Mouse (Mus musculus): ENCODE results near the gene Haghl. TPM values are rescaled to one million over a fixed set of nuclear protein-coding genes. Genes with fewer than 3 reads are reported as not detected.

Haghl gene
- total RNA-seq (2021) = 10 to 100 TPM; 27.8 to 29.4 TPM

DNA sequence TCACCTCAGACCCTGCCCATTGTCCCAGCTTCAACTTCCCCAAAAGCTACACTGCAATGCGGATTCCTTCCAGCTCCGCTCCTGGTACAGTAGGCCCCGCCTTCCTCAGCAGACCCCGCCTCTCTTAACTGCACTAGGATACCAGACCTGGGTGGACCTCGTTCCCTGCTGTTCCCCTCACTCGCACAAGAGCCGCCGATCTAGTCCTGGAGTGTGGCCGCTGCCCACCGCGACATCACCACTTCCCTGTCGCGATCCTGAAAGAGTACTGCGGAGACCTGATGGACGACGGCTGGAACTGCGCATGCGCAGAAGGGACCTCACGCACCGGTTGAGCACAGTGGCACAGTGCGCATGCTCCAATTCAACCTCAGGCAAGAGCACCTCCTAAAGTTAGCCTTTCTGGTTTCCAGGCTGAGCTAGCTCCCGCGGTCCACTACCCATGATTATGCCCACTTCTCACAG lies at the start of gene Haghl:
TSS of gene Haghl (minus strand) at position 393 of the 465 bp plus-strand sequence.
- DNase-seq = peak; percentile 96

DNA sequence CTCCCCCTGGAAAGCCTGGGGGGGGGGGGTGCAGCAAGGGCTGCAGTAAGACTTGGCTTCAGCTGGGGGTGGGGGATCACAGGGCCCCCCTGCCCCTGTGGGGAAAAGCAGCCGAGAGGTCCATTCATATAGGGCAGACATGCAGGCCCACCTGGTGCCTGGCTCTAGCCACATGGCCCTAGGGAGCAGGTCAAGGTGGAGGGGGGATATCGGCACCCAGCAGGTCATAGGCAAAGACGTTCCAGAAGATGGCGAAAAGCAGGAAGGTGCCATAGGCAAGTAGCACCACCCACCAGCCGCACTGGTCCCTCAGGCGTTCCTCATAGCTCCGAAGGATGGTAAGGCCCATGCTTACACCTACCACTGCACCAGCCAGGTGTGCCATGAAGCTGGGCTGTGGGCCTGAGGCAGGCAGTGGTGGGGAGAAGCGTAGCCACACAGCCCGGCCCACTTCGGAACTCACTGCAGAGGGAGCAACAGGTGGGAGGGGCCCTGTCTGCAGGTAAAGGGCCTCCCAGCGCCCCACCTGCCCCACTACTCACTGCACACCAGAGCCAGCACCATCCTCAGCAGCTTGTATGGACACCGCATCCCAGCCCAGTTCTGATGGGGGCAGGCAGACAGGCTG lies 49.2 kb upstream of the Haghl start:
- DNase-seq = no peak

DNA sequence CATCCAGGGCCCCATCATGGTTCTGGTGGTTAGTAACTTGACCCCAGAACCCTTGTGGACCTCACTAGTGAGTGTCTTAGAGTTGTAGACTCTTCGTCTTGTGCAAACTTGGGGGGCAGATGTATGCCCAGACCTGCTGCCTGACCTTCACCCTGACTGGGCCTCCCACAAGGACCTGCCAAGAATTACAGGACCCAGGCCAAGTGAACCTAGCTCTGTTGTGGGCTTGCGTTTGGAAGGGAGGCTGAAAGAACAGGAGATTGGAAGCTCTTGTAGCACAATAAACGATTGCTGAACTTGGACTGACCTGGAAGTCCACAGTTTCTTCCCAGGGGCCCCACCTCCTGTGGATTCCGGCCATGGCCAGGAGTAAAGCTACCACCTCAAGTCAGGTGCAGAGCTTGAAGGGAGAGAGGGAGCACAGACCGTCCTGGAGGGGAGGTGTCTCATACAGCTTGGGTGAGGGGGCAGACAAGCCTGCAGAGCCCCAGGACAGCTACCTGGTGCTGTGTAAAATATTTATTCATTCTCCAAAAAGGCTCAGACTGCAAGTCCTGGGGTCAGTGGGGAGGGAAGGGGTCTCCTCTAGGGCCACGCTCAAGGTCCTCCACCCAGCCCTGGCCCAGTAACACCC lies 48.6 kb upstream of the Haghl start:
- peak; percentile 49 for DNase-seq

DNA sequence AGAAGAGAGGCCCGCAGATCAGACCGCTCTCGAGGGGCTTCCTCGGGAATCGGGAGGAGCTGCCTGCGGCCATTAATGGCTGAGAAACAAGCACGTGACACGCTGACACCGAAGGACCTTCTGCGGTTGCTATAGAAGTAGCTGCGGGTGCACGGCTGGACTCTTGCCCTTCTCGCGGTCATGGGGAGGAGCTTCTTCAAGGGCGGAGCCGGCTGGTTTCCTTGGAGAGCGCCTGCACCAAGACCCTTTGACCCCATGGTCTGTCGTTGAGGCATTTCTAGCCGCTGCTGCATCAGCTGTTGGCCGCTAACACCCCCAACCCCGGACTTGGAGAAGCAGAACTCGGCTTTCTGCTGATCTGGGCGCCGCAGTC lies 47.8 kb upstream of the Haghl start, which contains the start of gene Stub1:
TSS of gene Stub1 (minus strand) at position 114 of the 373 bp plus-strand sequence.
- peak; percentile 94 for DNase-seq

DNA sequence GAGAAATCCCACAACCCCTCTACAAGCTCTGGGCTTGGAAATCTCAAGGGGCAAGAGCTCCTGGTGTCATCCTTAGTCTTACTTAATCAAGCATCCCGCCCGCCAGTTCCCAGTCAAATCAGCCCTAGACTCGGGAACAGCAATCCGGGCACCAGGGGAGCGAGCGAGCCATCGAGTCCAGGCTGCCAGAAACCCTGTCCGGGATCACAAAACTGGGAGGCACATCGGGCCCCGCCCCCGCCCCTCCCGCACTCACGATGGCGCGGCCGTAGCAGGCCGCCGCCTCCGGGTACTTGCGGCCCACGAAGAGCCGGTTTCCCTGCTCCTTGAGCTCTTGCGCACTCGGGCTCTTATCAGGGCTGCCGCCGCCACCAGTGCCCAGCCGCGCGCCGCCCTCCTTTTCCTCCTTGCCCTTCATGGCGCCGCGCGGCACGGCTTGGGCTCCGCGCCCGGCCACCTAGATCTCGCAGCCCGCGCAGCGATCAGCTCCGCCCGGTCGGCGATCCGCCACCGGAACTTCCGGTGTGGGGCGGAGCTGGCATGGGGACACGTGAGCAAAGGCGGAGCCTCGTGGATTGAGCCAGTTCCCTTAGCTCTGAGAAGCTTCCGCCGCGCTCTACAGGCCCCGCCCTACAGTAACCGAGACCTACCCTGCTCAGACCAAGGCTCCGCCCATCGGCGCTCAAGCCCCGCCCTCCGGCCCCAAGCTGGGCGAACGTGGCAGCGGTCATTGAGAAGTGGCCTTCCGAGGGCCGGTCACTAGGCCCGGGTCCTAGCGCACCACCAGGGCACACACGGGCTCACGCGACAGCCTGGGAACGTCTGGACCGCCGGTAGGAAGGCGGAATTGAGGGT lies 47.2 kb upstream of the Haghl start:
- DNase-seq = peak; percentile 100

DNA sequence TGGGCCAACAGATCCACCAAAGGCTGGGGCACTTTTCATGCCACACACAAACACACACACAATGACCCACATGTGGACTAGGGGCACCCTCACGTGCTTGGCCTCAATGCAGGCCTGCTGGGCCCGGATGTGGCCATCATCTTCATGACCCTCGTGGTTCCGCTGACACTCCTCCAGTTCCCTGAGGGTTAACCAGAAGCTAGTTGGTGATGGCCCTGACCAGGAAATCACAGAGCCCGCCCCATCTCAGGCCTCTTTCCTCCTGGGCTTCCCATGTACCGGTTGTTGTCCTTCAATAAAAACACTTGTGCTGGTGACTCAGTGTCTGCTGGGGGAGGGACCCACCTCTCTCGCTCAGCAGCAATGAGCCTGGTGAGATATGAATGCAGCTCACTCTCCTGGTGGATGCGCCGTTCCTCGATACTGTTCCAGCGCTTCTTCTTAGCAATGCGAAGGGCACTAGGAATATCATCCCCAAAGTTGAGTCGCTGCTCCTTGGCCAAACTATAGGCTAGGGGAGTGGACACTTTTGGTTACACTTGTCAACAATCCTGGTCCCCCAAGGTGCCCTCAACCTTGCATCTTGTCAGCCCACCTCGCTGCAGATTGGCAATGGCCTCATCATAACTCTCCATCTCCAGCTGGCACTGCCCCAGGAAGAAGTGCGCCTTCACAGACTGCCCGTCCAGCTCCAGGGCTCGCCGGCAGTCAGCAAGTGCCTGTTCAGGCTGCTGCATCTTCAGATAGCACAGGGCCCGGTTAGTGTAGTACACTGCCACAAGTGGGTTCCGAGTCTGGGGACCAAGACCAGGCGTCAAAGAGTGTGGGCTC lies 46.2 kb upstream of the Haghl start:
- peak; percentile 47 for DNase-seq

DNA sequence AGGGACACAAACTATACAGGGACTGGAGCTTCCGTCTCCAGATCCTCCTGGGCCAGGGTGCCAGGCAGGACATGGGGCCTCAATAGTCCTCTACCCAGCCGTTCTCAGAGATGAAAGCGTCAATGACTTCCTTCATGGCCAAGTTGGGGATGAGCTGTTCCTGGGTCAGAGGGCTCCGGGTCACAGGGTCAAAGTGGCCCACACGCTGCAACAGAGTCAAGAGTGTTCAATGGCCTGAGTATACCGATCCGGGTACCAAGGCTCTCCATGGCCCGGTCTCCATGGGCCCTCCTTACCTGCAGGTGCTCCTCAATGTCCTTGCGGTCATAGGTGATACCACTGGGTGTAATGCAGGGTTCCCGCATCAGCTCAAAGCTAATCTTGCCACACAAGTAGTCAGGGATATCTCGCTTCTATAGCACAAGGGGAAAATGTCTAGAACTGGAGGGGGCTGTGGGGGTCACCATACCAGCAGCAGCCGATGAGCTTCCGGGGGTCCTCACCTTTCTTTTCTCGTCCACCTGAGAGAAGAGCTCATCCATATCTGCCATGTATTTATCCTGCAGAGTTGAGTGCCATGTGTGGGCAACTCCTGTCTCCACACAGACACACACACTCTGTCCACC lies 45.4 kb upstream of the Haghl start:
- DNase-seq = no peak

DNA sequence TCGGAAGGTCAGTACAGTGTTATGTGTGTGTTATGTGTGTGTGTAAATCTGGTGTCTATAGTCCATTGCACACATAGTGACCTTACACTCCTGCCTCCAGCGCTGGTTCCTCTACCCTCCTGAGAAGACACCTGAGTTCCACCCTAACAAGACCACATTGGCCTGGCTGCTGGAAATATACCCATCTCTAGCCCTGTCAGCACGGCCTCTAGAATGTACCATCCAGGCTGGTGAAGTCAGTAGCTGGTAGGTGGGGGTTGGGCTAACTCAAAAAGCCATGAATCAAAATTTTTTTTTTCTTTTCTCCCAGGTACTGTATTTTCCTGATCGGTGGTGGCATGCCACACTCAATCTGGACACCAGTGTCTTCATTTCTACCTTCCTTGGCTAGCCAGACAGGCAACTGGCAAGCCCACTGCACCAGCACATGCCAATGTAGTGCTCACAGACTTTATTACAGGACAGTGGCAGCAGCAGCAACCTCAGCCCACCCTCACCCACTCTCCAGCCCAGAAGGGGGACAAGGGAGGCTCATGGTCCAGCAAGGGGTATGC lies 44.8 kb upstream of the Haghl start:
- no peak for DNase-seq

DNA sequence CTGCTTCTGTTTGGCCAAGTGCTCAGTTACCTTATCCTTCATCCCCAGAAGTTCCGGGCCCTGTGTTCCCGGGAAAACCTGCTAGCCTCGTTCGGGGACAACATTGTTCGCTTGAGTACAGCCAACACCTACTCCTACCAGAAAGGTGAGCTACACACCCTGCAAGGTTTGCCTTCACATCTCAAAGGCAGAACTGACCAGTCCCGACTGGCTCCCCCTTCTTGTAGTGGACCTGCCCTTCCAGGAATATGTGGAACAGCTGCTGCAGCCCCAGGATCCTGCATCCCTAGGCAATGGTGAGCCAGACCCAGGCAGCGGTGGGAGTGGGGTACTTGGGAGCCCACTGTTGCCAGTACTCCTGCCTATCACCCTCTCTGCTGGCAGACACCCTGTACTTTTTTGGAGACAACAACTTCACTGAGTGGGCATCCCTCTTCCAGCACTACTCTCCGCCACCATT lies 44.1 kb upstream of the Haghl start:
- DNase-seq = no peak

DNA sequence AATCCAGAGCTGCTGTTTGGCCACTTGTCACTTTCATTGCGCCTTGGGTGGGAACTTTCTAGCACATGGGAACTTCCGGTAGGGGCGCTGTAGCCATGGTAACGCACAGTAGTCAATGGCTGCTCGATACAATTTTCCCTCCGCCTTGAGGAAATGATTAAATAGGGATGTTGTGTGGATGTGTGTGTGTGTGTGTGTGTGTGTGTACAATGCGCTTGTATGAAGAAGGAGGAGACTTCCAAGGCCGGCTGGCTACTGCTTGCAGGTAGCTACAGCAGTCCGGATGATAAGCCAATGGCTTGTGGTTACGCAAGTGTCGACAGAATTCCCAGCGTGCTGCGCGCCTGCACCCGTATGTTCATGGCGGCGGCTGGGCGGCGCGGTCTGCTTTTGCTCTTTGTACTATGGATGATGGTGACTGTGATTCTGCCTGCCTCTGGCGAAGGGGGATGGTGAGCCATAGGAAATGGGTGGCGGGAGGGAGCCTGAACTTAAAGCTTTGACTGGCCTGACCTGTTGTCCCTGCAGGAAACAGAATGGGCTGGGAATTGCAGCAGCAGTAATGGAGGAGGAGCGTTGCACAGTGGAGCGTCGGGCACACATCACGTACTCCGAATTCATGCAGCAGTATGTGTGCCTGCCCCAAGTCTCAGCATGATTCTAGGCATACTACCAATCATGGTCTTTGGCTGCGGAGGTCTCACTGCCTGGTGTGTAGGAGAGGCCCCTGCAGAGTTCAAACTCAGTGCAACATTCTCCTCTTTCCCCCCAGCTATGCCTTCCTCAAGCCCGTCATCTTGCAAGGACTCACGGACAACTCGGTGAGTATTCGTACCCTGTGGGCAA lies 43.5 kb upstream of the Haghl start, which contains the start of gene Jmjd8:
TSS of gene Jmjd8 (plus strand) at position 156 of the 846 bp plus-strand sequence.
- peak; percentile 78 for DNase-seq

DNA sequence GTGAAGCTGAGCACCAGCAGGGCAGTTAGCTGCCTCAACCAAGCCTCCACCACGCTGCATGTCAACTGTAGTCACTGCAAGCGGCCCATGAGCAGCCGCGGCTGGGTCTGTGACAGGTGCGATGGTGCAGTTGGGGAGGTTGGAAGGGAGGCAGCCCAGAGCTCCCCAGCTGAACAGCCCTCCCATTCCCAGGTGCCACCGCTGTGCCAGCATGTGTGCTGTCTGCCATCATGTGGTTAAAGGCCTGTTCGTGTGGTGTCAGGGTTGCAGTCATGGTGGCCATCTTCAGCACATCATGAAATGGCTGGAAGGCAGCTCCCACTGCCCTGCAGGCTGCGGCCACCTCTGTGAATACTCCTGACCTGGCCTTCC lies 42.7 kb upstream of the Haghl start:
- no peak for DNase-seq

DNA sequence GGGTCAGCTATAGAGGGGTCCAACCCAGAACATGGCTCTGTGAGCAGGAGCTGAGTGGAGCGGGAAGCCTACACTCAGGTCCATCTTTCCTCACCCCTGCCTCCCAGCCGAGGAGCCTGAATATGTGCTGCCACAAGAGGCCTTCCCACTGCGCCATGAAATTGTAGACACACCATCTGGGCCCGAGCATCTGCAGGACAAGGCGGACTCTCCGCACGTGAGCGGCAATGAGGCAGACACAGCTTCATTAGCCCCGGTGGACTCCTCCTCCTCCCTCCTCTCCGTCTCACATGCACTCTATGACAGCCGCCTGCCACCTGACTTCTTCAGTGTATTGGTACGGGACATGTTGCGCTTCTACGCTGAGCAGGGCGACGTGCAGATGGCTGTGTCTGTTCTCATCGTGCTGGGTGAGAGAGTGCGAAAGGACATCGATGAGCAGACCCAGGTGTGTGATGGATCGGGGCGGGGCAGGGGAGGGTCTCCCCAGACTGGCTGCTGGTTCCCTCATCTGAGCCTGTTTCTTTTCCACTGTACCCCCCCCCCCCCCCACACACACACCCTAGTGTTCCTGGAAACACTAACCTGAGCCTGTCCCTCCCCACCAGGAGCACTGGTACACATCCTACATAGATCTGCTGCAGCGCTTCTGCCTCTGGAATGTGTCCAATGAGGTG lies 42.2 kb upstream of the Haghl start:
- no peak for DNase-seq

DNA sequence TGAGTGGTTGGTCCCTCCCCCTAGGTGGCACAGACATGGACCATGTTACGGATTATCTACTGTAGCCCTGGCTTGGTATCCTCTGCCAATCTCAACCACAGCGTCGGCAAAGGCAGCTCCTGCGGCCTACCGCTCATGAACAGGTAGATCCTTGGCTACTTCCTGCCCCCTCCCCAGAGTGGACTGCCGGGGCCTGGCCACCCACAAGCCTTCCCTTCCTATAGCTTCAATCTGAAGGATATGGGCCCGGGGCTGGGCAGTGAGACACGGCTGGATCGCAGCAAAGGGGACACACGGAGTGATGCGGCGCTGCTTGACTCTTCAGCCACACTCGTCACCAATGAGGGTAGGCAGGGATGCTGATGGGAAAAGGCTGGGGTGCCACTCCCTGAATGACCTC lies 41.5 kb upstream of the Haghl start:
- DNase-seq = no peak

DNA sequence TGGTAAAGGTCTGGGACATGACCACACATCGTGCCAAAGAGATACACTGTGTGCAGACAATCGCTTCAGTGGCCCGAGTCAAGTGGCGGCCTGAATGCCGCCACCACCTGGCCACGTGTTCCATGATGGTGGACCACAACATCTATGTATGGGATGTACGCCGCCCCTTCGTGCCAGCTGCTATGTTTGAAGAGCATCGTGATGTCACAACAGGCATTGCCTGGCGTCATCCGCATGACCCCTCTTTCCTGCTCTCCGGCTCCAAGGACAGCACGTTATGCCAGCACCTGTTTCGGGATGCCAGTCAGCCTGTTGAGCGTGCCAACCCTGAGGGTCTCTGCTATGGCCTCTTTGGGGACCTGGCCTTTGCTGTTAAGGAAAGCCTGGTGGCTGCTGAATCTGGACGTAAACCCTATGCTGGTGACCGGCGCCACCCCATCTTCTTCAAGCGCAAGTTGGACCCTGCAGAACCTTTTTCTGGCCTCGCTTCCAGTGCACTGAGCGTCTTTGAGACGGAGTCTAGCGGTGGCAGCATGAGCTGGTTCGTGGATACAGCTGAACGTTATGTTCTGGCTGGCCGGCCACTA lies 40.6 kb upstream of the Haghl start:
- no peak for DNase-seq

DNA sequence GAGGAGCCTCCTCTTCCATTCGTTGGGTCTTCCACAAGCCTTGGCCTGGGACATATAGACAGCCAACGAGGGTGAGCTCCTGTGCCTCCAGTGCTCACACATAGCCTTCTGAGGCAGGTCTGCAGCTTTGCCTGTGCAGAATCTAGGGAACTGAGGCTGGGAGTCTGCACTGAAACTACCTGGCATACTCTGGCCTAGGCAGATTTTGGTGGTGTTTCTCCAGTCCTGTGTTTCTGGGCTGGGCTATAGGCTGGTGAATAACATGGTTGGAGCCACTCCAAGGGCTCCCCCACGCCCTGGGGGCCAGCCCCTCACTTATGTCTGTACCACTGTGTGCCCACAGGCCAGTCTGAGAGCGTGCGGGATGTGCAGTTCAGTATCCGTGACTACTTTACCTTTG lies 39.8 kb upstream of the Haghl start:
- no peak for DNase-seq

DNA sequence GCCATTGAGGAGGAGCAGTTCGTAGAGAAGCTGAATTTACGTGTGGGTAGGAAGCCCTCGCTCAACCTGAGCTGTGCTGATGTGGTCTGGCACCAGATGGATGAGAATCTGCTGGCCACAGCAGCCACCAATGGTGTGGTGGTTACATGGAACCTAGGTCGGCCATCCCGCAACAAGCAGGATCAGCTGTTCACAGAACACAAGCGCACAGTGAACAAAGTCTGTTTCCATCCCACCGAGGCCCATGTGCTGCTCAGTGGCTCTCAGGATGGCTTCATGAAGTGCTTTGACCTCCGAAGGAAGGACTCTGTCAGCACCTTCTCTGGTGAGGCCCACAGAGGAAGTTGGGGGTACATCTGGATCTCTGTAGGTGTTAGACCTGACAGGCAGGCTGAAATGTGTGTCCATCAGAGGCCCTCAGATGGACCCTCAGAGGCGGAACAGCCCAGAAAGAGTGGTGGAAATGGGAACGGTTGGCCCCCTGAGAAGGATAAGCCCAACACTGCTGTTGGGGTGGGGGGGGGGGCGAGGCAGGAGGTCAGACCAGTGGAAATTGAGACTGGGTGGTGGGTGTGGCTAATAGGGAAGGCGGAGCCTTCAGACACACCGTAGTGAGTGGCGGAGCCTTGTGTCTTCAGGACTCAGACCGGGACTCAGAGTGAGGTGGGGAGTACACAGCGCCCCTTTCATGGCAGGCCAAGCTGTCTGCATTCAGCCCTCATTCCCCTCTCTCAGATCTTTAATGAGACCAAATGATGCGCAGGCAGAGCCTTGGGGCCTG lies 39.1 kb upstream of the Haghl start:
- no peak for DNase-seq

DNA sequence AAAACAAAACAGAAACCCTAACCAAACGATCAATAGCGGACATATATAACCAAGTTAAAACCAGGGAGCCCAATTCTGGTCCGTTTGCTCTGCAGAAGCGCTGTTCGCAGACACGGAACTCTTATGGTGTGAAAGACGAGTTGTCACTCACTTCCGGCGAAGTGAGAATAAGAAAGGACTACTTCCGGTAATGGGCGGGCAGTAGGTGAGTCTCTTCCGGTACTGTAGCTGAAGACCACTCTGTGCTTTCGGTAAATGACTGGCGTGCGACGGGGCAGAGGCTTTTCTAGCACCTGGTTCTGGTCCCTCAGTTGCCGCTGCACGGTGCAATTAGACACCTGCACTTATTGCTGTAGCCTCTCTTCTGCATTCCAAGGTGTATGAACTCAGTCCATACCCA lies 38.0 kb upstream of the Haghl start, which contains the start of gene Wdr24:
TSS of gene Wdr24 (plus strand) at position 176 of the 400 bp plus-strand sequence.
- DNase-seq = peak; percentile 82

Data from heart, postnatal 4 days (tissue).